Mouse (Mus musculus): ENCODE results near the gene Mier1. TPM values are rescaled to one million over a fixed set of nuclear protein-coding genes. Genes with fewer than 3 reads are reported as not detected.

Gene Mier1
- 121 TPM for total RNA-seq (2023)

GRCm38 (mm10) chr4:103114184-103115111 lies at the start of gene Mier1, which contains the start of gene Wdr78:
Mier1 (plus strand) TSS chr4:103114390.
Wdr78 (minus strand) TSS chr4:103114555.

Other genes with a start within 250 kb of the Mier1 start
- gene Tctex1d1, start 135.8 kb upstream of the Mier1 start, total RNA-seq (2023), result not detected
- not detected for gene Insl5, start 87.5 kb upstream of the Mier1 start, total RNA-seq (2023)
- gene Wdr78, start 165 bp downstream of the Mier1 start, total RNA-seq (2023), result 5.5 TPM
- gene Slc35d1, start 100.8 kb downstream of the Mier1 start, total RNA-seq (2023), result 31.7 TPM
- not detected for gene 4921539E11Rik, start 176.5 kb downstream of the Mier1 start, total RNA-seq (2023)
- 23.0 TPM for gene Oma1, start 199.4 kb downstream of the Mier1 start, total RNA-seq (2023)

Measured in CD4-positive naive resting alpha-beta T cell, adult 57 days (primary cell).